Mouse (Mus musculus): Measurements from ENCODE around the gene Gm47955. TPM values are rescaled to one million over a fixed set of nuclear protein-coding genes. Genes with fewer than 3 reads are reported as not detected.
"Not testable (repeated sequence)": the region's sequence is repeated elsewhere in the genome, so short reads cannot be mapped to it uniquely, and the experiment has no call there.

Gene Gm47955
- total RNA-seq, 2 experiments from 2014 or later, result not detected

- no peak for TF ChIP-seq CTCF (IDR thresholded peaks at IDR 0.05)
- DNase-seq (ENCODE audit: extremely low spot score in 1 of 2, low spot score in 2 of 2), result no peak
- Histone ChIP-seq H3K27ac (no peak overlapping the region), H3K4me3 (no peak overlapping the region)
- intact Hi-C loops (cut with DNase I), result no loop called here
These were observed 12.0 kb downstream of the Gm47955 start for GRCm38 (mm10) chr1:82972046-82972445.

- H3K27ac ChIP-seq, result peak overlapping the region; percentile 45
- no peak overlapping the region for H3K4me3 ChIP-seq
- DNase-seq (ENCODE audit: extremely low spot score in 1 of 2, low spot score in 2 of 2), result no peak
- intact Hi-C loops (cut with DNase I), result no loop called here
- TF ChIP-seq CTCF (IDR thresholded peaks at IDR 0.05), result peak; percentile 19
These were observed 13.2 kb downstream of the Gm47955 start for GRCm38 (mm10) chr1:82973244-82973643.

GRCm38 (mm10) chr1:82973901-82974300 is 13.8 kb downstream of the Gm47955 start:
- Histone ChIP-seq H3K27ac (peak overlapping the region; percentile 48), H3K4me3 (no peak overlapping the region)
- intact Hi-C loops (cut with DNase I), result no loop called here
- no peak for TF ChIP-seq CTCF (IDR thresholded peaks at IDR 0.05)
- no peak for DNase-seq (ENCODE audit: extremely low spot score in 1 of 2, low spot score in 2 of 2)

- Histone ChIP-seq H3K4me3 (no peak overlapping the region), H3K27ac (peak overlapping the region; percentile 48; the same call in 1 of the 2 replicates)
- intact Hi-C loops (cut with DNase I), result no loop called here
- DNase-seq (ENCODE audit: extremely low spot score in 1 of 2, low spot score in 2 of 2), result no peak
- TF ChIP-seq CTCF (IDR thresholded peaks at IDR 0.05), result no peak
These were observed 14.3 kb downstream of the Gm47955 start for GRCm38 (mm10) chr1:82974342-82974741.

GRCm38 (mm10) chr1:82975750-82976149 is 15.7 kb downstream of the Gm47955 start:
- no peak for TF ChIP-seq CTCF (IDR thresholded peaks at IDR 0.05)
- intact Hi-C loops (cut with DNase I), result no loop called here
- H3K4me3 ChIP-seq, result no peak overlapping the region
- no peak overlapping the region for H3K27ac ChIP-seq
- DNase-seq (ENCODE audit: extremely low spot score in 1 of 2, low spot score in 2 of 2), result no peak

- TF ChIP-seq CTCF (IDR thresholded peaks at IDR 0.05), result no peak
- Histone ChIP-seq H3K27ac (no peak overlapping the region), H3K4me3 (no peak overlapping the region)
- no peak for DNase-seq (ENCODE audit: extremely low spot score in 1 of 2, low spot score in 2 of 2)
- intact Hi-C loops (cut with DNase I), result no loop called here
These were observed 17.8 kb downstream of the Gm47955 start for GRCm38 (mm10) chr1:82977840-82978239.

GRCm38 (mm10) chr1:82986738-82987137 is 26.7 kb downstream of the Gm47955 start:
- DNase-seq (ENCODE audit: extremely low spot score in 1 of 2, low spot score in 2 of 2), result no peak
- intact Hi-C loops (cut with DNase I), result loop anchor here (1.0 to 10.0 kb wide), 3 partner anchors 148 to 432 kb away; partner anchors contain the start of gene Agfg1
- Histone ChIP-seq H3K27ac (no peak overlapping the region), H3K4me3 (no peak overlapping the region)
- no peak for TF ChIP-seq CTCF (IDR thresholded peaks at IDR 0.05)

- peak; percentile 26 to 43 for DNase-seq (ENCODE audit: extremely low spot score in 1 of 2, low spot score in 2 of 2)
- no peak overlapping the region for H3K4me3 ChIP-seq
- TF ChIP-seq CTCF (IDR thresholded peaks at IDR 0.05), result peak; percentile 82
- H3K27ac ChIP-seq, result no peak overlapping the region
- intact Hi-C loops (cut with DNase I), result loop anchor here (1.0 to 10.0 kb wide), 3 partner anchors 149 to 433 kb away; partner anchors contain the start of gene Agfg1
These were observed 27.6 kb downstream of the Gm47955 start for GRCm38 (mm10) chr1:82987530-82988198.

- TF ChIP-seq CTCF (IDR thresholded peaks at IDR 0.05), result no peak
- intact Hi-C loops (cut with DNase I), result no loop called here
- Histone ChIP-seq H3K4me3 (no peak overlapping the region), H3K27ac (no peak overlapping the region)
- DNase-seq (ENCODE audit: extremely low spot score in 1 of 2, low spot score in 2 of 2), result no peak
These were observed 31.0 kb downstream of the Gm47955 start for GRCm38 (mm10) chr1:82991062-82991461.

GRCm38 (mm10) chr1:82991596-82991995 is 31.5 kb downstream of the Gm47955 start:
- intact Hi-C loops (cut with DNase I), result no loop called here
- DNase-seq (ENCODE audit: extremely low spot score in 1 of 2, low spot score in 2 of 2), result no peak
- no peak overlapping the region for H3K4me3 ChIP-seq
- H3K27ac ChIP-seq, result no peak overlapping the region
- no peak for TF ChIP-seq CTCF (IDR thresholded peaks at IDR 0.05)

- intact Hi-C loops (cut with DNase I), result no loop called here
- TF ChIP-seq CTCF (IDR thresholded peaks at IDR 0.05), result no peak
- DNase-seq (ENCODE audit: extremely low spot score in 1 of 2, low spot score in 2 of 2), result no peak
These were observed 32.0 kb downstream of the Gm47955 start for GRCm38 (mm10) chr1:82992093-82992492.

GRCm38 (mm10) chr1:82993947-82994346 is 33.9 kb downstream of the Gm47955 start:
- no peak for TF ChIP-seq CTCF (IDR thresholded peaks at IDR 0.05)

More at GRCm38 (mm10) chr1:82992093-82992492, 32.0 kb downstream of the Gm47955 start:
- H3K27ac ChIP-seq, result no peak overlapping the region
- H3K4me3 ChIP-seq, result no peak overlapping the region

GRCm38 (mm10) chr1:83000306-83000705 is 40.2 kb downstream of the Gm47955 start, which contains the start of gene Gm47959:
Gene Gm47959, plus strand, starts transcription at chr1:83000548.
- H3K4me3 ChIP-seq; DNase-seq (ENCODE audit: extremely low spot score in 1 of 2, low spot score in 2 of 2); intact Hi-C loops (cut with DNase I); H3K27ac ChIP-seq: not testable (repeated sequence)

More at GRCm38 (mm10) chr1:82993947-82994346, 33.9 kb downstream of the Gm47955 start:
- H3K4me3 ChIP-seq, result no peak overlapping the region
- DNase-seq (ENCODE audit: extremely low spot score in 1 of 2, low spot score in 2 of 2), result no peak
- intact Hi-C loops (cut with DNase I), result no loop called here
- H3K27ac ChIP-seq, result no peak overlapping the region

Data from left cerebral cortex, adult 2 months (tissue).